Mouse (Mus musculus): ENCODE measurements around the gene Wdtc1. TPM values are rescaled to one million over a fixed set of nuclear protein-coding genes. Genes with fewer than 3 reads are reported as not detected.

Gene Wdtc1
- polyA plus RNA-seq, 1 experiment from 2014 or later, result 18.8 TPM

GRCm38 (mm10) chr4:133281951-133282481 lies 71.3 kb downstream of the Wdtc1 start:
- Histone ChIP-seq H3K4me3 (ENCODE audit: low read length) (no peak overlapping the region), H3K9ac (ENCODE audit: low read depth, low read length) (peak overlapping the region; percentile 22; the same call in 1 of the 2 replicates), H3K4me2 (ENCODE audit: low read length) (no peak overlapping the region), H3K27ac (ENCODE audit: low read depth, low read length) (peak overlapping the region; percentile 44; the same call in 1 of the 2 replicates), H3K9me3 (ENCODE audit: control insufficient read depth, low read length) (no peaks in the 10 kb centered on the region), H3K4me1 (ENCODE audit: control insufficient read depth, insufficient read depth, low read depth, low read length) (peaks cover 9% of the 10 kb centered on the region; the same call in 1 of the 2 replicates), H3K27me3 (replicated peaks; ENCODE audit: control insufficient read depth, insufficient read depth, low read length) (no peaks in the 10 kb centered on the region), H3K36me3 (ENCODE audit: control insufficient read depth, insufficient read depth, low read length) (no peaks in the 10 kb centered on the region)
- WGBS, result 24% methylated on average over 5 of the region's 5 CpGs
- ATAC-seq, result no peak

DNA sequence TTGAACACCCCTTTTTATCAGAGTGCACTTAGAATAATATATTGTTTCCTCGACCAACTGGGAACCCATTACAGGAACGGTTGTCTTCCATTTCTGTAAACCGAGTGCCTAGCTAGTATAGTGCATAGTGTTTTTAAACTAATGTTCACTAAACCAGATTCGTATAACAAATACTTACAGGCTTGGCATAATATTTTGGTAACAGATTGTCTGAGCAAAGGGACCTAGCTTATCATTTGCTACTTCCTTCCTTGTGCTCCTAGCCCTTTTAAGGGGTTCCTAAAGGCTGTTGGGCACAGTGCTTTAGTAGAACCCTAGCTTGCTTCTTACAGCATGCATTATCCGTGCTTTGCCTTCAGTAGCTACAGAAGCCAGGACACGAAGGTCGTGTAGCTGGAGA lies 71.8 kb downstream of the Wdtc1 start:
- H3K4me3 ChIP-seq (ENCODE audit: low read length), result no peak overlapping the region
- H3K4me2 ChIP-seq (ENCODE audit: low read length), result no peak overlapping the region
- peaks cover 12% of the 10 kb centered on the region for H3K4me1 ChIP-seq (ENCODE audit: control insufficient read depth, insufficient read depth, low read depth, low read length)
- H3K27me3 ChIP-seq (replicated peaks; ENCODE audit: control insufficient read depth, insufficient read depth, low read length), result no peaks in the 10 kb centered on the region
- WGBS, result 47% methylated on average over 7 of the region's 7 CpGs
- no peaks in the 10 kb centered on the region for H3K9me3 ChIP-seq (ENCODE audit: control insufficient read depth, low read length)
- H3K36me3 ChIP-seq (ENCODE audit: control insufficient read depth, insufficient read depth, low read length), result no peaks in the 10 kb centered on the region
- H3K27ac ChIP-seq (ENCODE audit: low read depth, low read length), result 0 out of 2 replicates have a peak overlapping the region, but pooled peaks have one; percentile 25
- ATAC-seq, result no peak
- no peak overlapping the region for H3K9ac ChIP-seq (ENCODE audit: low read depth, low read length)

DNA sequence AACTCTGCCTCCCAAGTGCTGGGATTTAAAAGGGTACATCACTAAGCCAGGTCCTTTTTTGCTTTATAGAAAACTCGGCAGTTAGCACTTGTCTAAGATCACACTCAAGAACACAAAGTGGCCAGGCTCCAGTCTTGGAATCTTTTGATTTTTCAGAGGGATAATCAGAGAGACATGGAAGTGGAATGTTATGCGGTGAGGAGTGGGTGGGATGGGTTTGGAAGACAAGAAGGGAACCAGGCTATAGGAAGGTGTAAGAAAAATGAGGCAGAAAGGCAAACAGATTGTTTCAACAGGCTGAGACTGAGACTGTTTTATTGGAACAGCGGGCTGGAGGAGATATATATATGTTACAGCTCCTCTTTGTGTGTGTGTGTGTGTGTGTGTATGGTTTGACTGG lies 74.8 kb downstream of the Wdtc1 start:
- Histone ChIP-seq H3K36me3 (ENCODE audit: control insufficient read depth, insufficient read depth, low read length) (no peaks in the 10 kb centered on the region), H3K27ac (ENCODE audit: low read depth, low read length) (no peak overlapping the region; the same call in 1 of the 2 replicates), H3K4me1 (ENCODE audit: control insufficient read depth, insufficient read depth, low read depth, low read length) (peaks cover 21% of the 10 kb centered on the region), H3K4me2 (ENCODE audit: low read length) (peak overlapping the region; percentile 64), H3K4me3 (ENCODE audit: low read length) (no peak overlapping the region), H3K9ac (ENCODE audit: low read depth, low read length) (no peak overlapping the region), H3K9me3 (ENCODE audit: control insufficient read depth, low read length) (no peaks in the 10 kb centered on the region), H3K27me3 (replicated peaks; ENCODE audit: control insufficient read depth, insufficient read depth, low read length) (no peaks in the 10 kb centered on the region)
- 92% methylated on average over 3 of the region's 3 CpGs for WGBS
- no peak for ATAC-seq

DNA sequence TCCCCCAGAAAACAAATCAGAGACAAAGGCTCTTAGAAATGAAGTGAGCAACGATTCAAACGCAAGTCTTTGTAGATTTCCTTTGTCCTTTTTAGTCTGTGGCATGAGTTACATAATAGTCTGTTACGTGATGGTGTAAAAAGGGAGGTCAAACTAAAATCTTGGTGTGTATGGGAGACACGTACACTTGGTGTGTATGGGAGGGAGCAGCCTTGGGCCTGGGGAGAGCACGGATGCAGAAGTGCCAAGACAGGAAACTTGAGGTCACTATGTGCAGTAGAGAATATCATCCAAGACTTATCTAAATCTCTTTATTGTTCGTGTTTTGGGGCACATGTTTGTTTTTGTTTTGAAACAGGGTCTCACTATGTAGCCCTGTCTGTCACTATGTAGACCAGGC lies 75.2 kb downstream of the Wdtc1 start:
- no peak for ATAC-seq
- peak overlapping the region; percentile 87 for H3K4me3 ChIP-seq (ENCODE audit: low read length)
- peaks cover 21% of the 10 kb centered on the region for H3K4me1 ChIP-seq (ENCODE audit: control insufficient read depth, insufficient read depth, low read depth, low read length)
- H3K9me3 ChIP-seq (ENCODE audit: control insufficient read depth, low read length), result no peaks in the 10 kb centered on the region
- peak overlapping the region; percentile 64 for H3K4me2 ChIP-seq (ENCODE audit: low read length)
- H3K27me3 ChIP-seq (replicated peaks; ENCODE audit: control insufficient read depth, insufficient read depth, low read length), result no peaks in the 10 kb centered on the region
- peak overlapping the region; percentile 94 for H3K27ac ChIP-seq (ENCODE audit: low read depth, low read length)
- H3K36me3 ChIP-seq (ENCODE audit: control insufficient read depth, insufficient read depth, low read length), result no peaks in the 10 kb centered on the region
- peak overlapping the region; percentile 88 for H3K9ac ChIP-seq (ENCODE audit: low read depth, low read length)
- WGBS, result 27% methylated on average over 6 of the region's 6 CpGs

- ATAC-seq, result peak; percentile 94
- H3K27ac ChIP-seq (ENCODE audit: low read depth, low read length), result peak within 1 kb of the TSS; percentile 94
- peaks cover 18% of the 10 kb centered on the region for H3K4me1 ChIP-seq (ENCODE audit: control insufficient read depth, insufficient read depth, low read depth, low read length)
- peak within 1 kb of the TSS; percentile 87 for H3K4me3 ChIP-seq (ENCODE audit: low read length)
- H3K4me2 ChIP-seq (ENCODE audit: low read length), result peak within 1 kb of the TSS; percentile 64
- WGBS, result under 1% methylated on average over 72 of the region's 73 CpGs
- no peaks in the 10 kb centered on the region for H3K27me3 ChIP-seq (replicated peaks; ENCODE audit: control insufficient read depth, insufficient read depth, low read length)
- no peaks in the 10 kb centered on the region for H3K36me3 ChIP-seq (ENCODE audit: control insufficient read depth, insufficient read depth, low read length)
- H3K9me3 ChIP-seq (ENCODE audit: control insufficient read depth, low read length), result no peaks in the 10 kb centered on the region
- H3K9ac ChIP-seq (ENCODE audit: low read depth, low read length), result peak within 1 kb of the TSS; percentile 88
Observed at GRCm38 (mm10) chr4:133277104-133278026, 75.9 kb downstream of the Wdtc1 start, which contains the start of gene Tmem222. TSS of gene Tmem222 (minus strand) at chr4:133277792.

GRCm38 (mm10) chr4:133270929-133271328 lies 82.4 kb downstream of the Wdtc1 start:
- H3K9me3 ChIP-seq (ENCODE audit: control insufficient read depth, low read length), result no peaks in the 10 kb centered on the region
- no peak overlapping the region for H3K4me3 ChIP-seq (ENCODE audit: low read length)
- no peak overlapping the region for H3K4me2 ChIP-seq (ENCODE audit: low read length)
- H3K27ac ChIP-seq (ENCODE audit: low read depth, low read length), result no peak overlapping the region
- no peak overlapping the region for H3K9ac ChIP-seq (ENCODE audit: low read depth, low read length)
- WGBS, result 88% methylated on average over 9 of the region's 9 CpGs
- peaks cover 33% of the 10 kb centered on the region for H3K36me3 ChIP-seq (ENCODE audit: control insufficient read depth, insufficient read depth, low read length)
- H3K27me3 ChIP-seq (replicated peaks; ENCODE audit: control insufficient read depth, insufficient read depth, low read length), result no peaks in the 10 kb centered on the region
- ATAC-seq, result no peak
- peaks cover 4% of the 10 kb centered on the region for H3K4me1 ChIP-seq (ENCODE audit: control insufficient read depth, insufficient read depth, low read depth, low read length)

- 89% methylated on average over 3 of the region's 3 CpGs for WGBS
- H3K27ac ChIP-seq (ENCODE audit: low read depth, low read length), result no peak overlapping the region
- H3K4me3 ChIP-seq (ENCODE audit: low read length), result no peak overlapping the region
- no peak for ATAC-seq
- no peak overlapping the region for H3K9ac ChIP-seq (ENCODE audit: low read depth, low read length)
- H3K9me3 ChIP-seq (ENCODE audit: control insufficient read depth, low read length), result no peaks in the 10 kb centered on the region
- no peaks in the 10 kb centered on the region for H3K27me3 ChIP-seq (replicated peaks; ENCODE audit: control insufficient read depth, insufficient read depth, low read length)
- H3K4me1 ChIP-seq (ENCODE audit: control insufficient read depth, insufficient read depth, low read depth, low read length), result no peaks in the 10 kb centered on the region
- H3K4me2 ChIP-seq (ENCODE audit: low read length), result no peak overlapping the region
- peaks cover 46% of the 10 kb centered on the region for H3K36me3 ChIP-seq (ENCODE audit: control insufficient read depth, insufficient read depth, low read length)
Observed at GRCm38 (mm10) chr4:133269596-133269995, 83.7 kb downstream of the Wdtc1 start.

GRCm38 (mm10) chr4:133268931-133269330 lies 84.3 kb downstream of the Wdtc1 start:
- Histone ChIP-seq H3K36me3 (ENCODE audit: control insufficient read depth, insufficient read depth, low read length) (peaks cover 49% of the 10 kb centered on the region), H3K9me3 (ENCODE audit: control insufficient read depth, low read length) (no peaks in the 10 kb centered on the region), H3K27me3 (replicated peaks; ENCODE audit: control insufficient read depth, insufficient read depth, low read length) (no peaks in the 10 kb centered on the region), H3K9ac (ENCODE audit: low read depth, low read length) (no peak overlapping the region), H3K4me3 (ENCODE audit: low read length) (no peak overlapping the region), H3K4me1 (ENCODE audit: control insufficient read depth, insufficient read depth, low read depth, low read length) (no peaks in the 10 kb centered on the region), H3K27ac (ENCODE audit: low read depth, low read length) (no peak overlapping the region), H3K4me2 (ENCODE audit: low read length) (no peak overlapping the region)
- WGBS, result 93% methylated on average over 3 of the region's 3 CpGs
- ATAC-seq, result no peak

DNA sequence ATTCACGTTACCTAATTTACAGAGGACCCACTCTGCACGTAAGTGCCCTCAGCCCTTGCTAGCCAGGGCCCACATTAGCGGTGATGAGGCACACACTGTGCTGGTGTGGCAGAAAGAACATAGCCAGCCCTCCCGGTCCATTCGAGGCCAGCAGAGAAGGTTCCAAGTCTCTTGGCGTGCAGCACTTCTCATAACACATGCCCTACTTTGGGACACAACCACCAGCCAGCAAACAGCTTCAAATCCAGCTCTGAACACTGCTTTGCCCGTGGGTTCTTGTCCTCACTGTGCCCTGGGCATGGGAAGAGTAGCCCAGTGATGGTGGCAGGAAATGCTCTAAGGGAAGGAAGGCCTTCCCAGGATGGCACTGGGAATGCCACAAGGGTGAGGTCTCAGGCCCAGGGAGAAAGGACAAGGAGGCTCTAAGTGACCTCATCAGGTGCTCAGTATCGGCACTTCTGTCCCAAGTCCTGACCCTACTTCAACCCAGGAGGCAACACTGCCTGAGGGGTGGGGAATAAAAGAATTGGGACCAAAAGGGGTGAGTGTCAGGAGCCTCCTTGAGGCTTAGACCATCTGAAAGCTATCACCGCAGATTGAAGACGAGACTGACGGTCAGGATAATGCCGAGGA lies 86.9 kb downstream of the Wdtc1 start:
- peaks cover 51% of the 10 kb centered on the region for H3K36me3 ChIP-seq (ENCODE audit: control insufficient read depth, insufficient read depth, low read length)
- H3K4me1 ChIP-seq (ENCODE audit: control insufficient read depth, insufficient read depth, low read depth, low read length), result no peaks in the 10 kb centered on the region
- H3K27me3 ChIP-seq (replicated peaks; ENCODE audit: control insufficient read depth, insufficient read depth, low read length), result no peaks in the 10 kb centered on the region
- H3K27ac ChIP-seq (ENCODE audit: low read depth, low read length), result no peak overlapping the region
- H3K9me3 ChIP-seq (ENCODE audit: control insufficient read depth, low read length), result no peaks in the 10 kb centered on the region
- no peak overlapping the region for H3K4me2 ChIP-seq (ENCODE audit: low read length)
- ATAC-seq, result no peak
- H3K9ac ChIP-seq (ENCODE audit: low read depth, low read length), result no peak overlapping the region
- WGBS, result 94% methylated on average over 12 of the region's 12 CpGs
- H3K4me3 ChIP-seq (ENCODE audit: low read length), result no peak overlapping the region

Measured in hindbrain, embryonic 16.5 days (tissue).